Mouse (Mus musculus) liver, embryonic 18 days (tissue): ENCODE measurements around the gene Atp2b2. TPM values are rescaled to one million over a fixed set of nuclear protein-coding genes. Genes with fewer than 3 reads are reported as not detected.

Experiments used
- polyA plus RNA-seq: library from polyadenylated mRNA; depleted of rRNA; stranded (reverse); fragments of >200 nt; gene quantifications from 2 replicates; pipeline ENCODE4 v1.2.3, GENCODE M21; 2012; rRNA removed

Gene Atp2b2
- polyA plus RNA-seq: 1.00 and 1.4 TPM in 2 replicates

DNA sequence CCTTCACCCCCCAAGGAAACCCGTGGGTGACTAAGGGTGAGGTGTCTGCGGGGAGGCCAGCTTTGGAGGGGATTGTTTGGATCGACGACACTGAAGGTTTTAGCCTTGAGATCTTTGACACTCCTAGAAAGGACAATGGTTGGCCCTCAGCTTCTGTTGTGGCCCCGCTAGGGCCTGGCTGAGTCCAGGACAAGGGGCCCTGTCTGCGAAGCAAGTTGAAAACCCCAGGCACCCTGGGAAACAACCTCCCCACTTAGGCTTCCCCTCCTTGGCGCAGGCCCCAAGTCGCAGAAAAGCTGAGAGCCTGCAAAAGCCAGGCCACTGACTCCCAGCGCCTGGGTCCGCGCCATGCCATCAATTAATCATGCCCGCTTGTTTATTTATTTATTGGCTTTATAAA is at the start of gene Atp2b2:
Atp2b2 (minus strand) TSS at position 282 of the 400 bp plus-strand sequence.

DNA sequence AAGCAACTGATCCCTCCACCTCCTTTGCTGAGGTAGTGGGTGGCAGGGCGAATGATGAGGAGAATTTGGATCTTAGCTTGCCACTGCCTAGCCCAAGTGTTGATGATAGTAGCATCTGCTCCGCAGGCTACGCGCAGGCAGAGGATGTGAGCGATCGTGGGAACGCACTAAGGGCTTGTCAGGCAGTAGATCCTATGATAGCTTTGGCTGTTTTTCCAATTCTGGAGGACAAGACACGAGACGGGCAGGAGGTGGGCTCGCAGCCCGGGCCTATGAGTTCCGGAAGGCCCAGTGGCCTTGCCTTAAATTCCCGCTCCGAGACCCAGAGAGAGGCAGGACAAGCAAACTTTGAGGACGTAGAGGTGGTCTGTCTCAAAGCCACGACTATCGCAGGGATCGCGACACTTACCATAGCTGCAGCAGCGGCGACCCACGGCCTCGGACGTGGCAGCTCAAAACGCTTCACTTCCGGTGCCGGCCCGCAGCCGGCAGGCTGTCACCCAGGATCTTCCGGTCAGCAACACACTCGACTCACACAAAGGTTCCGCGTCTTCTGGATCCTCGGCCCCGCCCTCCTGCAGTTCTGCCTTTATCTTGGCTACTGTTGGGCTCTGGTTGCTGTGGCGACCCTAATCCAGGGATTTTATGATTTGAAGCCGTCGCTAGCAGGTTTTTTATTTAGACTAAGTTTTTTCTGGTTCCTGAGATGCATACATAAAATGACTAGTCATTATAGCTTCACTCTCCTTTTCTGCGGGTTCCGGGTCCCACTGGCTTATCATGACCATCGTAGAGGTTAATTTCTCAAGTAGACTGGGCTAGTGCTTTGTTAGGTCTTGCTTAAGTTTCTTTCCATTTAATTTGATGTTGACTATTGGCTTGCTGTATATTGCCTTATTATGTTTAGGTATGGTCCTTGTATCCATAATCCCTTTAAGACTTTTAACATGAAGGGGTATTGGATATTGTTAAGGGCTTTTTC is 301.9 kb downstream of the Atp2b2 start, which contains the start of gene Sec13:
Sec13 (minus strand) TSS at position 508 of the 982 bp plus-strand sequence.

GRCm38 (mm10) chr6:113719878-113720277 is 322.5 kb downstream of the Atp2b2 start, which contains the start of gene Ghrl:
Ghrl (minus strand) TSS chr6:113719880.

GRCm38 (mm10) chr6:113696582-113697221 is 345.7 kb downstream of the Atp2b2 start, which contains the start of gene Tatdn2:
Tatdn2 (plus strand) TSS chr6:113697050.

Other genes starting within 250 kb of the Atp2b2 start
- gene Slc6a11, start 88.6 kb upstream of the Atp2b2 start, polyA plus RNA-seq: 0.02 TPM in 2 replicates
- gene Slc6a1, start 240.0 kb upstream of the Atp2b2 start, polyA plus RNA-seq: 0.01 and 0.03 TPM in 2 replicates